Mouse (Mus musculus) B cell, adult 2 months (primary cell): ENCODE data around the gene Irf2.

ENCODE experiments used
- DNase-seq, 2 experiments: peaks; one replicate each; pipeline ENCODE4 v3.0.0; 2022

Irf2 gene

GRCm38 (mm10) chr8:46845891-46846290 lies 106.4 kb downstream of the Irf2 start:
- peak in 1 of 2 experiments; percentile 12 for DNase-seq

- no peak for DNase-seq
Observed at GRCm38 (mm10) chr8:46846893-46847292, 107.4 kb downstream of the Irf2 start.

GRCm38 (mm10) chr8:46848011-46848641 lies 108.6 kb downstream of the Irf2 start:
- DNase-seq, result no peak

GRCm38 (mm10) chr8:46848931-46849330 lies 109.4 kb downstream of the Irf2 start:
- DNase-seq, result peak; percentile 55 to 57

- DNase-seq, result no peak
Observed at GRCm38 (mm10) chr8:46849458-46849857, 109.9 kb downstream of the Irf2 start.

- peak; percentile 37 to 38 for DNase-seq
Observed at GRCm38 (mm10) chr8:46850258-46850897, 110.8 kb downstream of the Irf2 start.

- DNase-seq, result peak; percentile 64 to 73
Observed at GRCm38 (mm10) chr8:46851560-46851959, 112.0 kb downstream of the Irf2 start.

GRCm38 (mm10) chr8:46852377-46852776 lies 112.8 kb downstream of the Irf2 start:
- peak; percentile 36 to 42 for DNase-seq

GRCm38 (mm10) chr8:46859164-46859846 lies 119.8 kb downstream of the Irf2 start:
- DNase-seq, result peak; percentile 27 to 35

GRCm38 (mm10) chr8:46859847-46860167 lies 120.3 kb downstream of the Irf2 start:
- DNase-seq, result no peak

GRCm38 (mm10) chr8:46862508-46862907 lies 123.0 kb downstream of the Irf2 start:
- no peak for DNase-seq

GRCm38 (mm10) chr8:46865428-46865827 lies 125.9 kb downstream of the Irf2 start:
- no peak for DNase-seq

GRCm38 (mm10) chr8:46867440-46867839 lies 127.9 kb downstream of the Irf2 start:
- DNase-seq, result no peak

GRCm38 (mm10) chr8:46868346-46869065 lies 129.0 kb downstream of the Irf2 start:
- DNase-seq, result no peak

GRCm38 (mm10) chr8:46869521-46869925 lies 130.0 kb downstream of the Irf2 start:
- no peak for DNase-seq

GRCm38 (mm10) chr8:46871086-46871485 lies 131.6 kb downstream of the Irf2 start:
- DNase-seq, result no peak

GRCm38 (mm10) chr8:46875615-46876293 lies 136.2 kb downstream of the Irf2 start:
- DNase-seq, result no peak

GRCm38 (mm10) chr8:46881348-46881747 lies 141.8 kb downstream of the Irf2 start:
- DNase-seq, result peak; percentile 53 to 56

- DNase-seq, result no peak
Observed at GRCm38 (mm10) chr8:46881755-46882419, 142.4 kb downstream of the Irf2 start.

- DNase-seq, result no peak
Observed at GRCm38 (mm10) chr8:46882743-46883142, 143.2 kb downstream of the Irf2 start.

GRCm38 (mm10) chr8:46883232-46884000 lies 143.9 kb downstream of the Irf2 start:
- peak in 1 of 2 experiments; percentile 24 for DNase-seq
